Mouse (Mus musculus): ENCODE data around the gene BC024063. TPM values are rescaled to one million over a fixed set of nuclear protein-coding genes. Genes with fewer than 3 reads are reported as not detected.
"Not testable (repeated sequence)": the region's sequence is repeated elsewhere in the genome, so short reads cannot be mapped to it uniquely, and the experiment has no call there.

Gene BC024063
- 1 to 10 TPM; 2.3 to 2.9 TPM for total RNA-seq (2021)
- polyA plus RNA-seq (2012; rRNA removed), result 0.16 and 0.59 TPM in 2 replicates
- long read RNA-seq, result 0 reads

DNA sequence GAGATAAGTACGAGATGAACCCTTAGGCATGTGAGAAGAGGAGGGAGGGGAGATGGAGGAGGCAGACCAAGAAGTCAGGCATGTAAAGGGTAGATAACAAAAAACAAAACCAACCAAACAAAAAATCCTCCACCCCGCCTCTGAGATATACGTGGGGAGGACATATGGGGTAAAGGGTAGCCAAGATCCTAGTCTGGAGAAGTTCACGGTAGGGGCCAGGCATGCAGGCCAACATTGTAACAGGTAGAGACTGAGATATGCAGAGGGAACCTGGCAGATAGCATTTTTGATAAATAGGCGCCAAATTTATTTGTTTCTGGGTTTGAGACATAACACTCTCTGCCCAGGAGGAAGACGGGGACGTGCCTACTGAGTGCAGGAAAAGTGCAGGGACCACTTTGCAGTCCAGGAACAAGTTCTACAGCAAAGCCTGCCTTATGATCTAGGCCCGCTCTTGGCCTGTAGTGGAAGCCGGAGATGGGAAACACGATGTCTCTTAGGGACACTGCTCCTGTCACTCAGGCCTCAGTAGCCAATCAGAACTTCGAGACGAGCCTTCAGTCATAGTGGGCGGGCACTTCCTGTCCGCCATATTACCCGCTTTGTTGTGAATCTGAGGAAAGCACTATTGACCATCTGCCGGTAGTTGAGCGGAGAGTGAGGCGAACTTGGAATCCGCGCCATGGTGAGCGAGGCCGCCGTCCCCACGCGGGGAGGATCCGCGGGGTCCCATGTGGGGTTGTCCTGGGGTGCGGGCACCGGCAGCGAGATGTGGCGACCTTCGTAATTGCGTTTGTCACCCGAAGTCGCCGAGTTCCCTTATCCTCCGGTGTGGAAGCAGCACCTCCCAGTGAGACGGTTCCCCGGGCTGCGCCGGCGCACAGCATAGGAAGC lies at the start of gene BC024063:
TSS of gene BC024063 (plus strand) at position 626 of the 894 bp plus-strand sequence.
- H3K36me3 ChIP-seq (ENCODE audit: control insufficient read depth, insufficient read depth, low read length); H3K27me3 ChIP-seq (ENCODE audit: control insufficient read depth, insufficient read depth, low read length); H3K4me1 ChIP-seq (ENCODE audit: control insufficient read depth, insufficient read depth, low read length); H3K79me2 ChIP-seq (replicated peaks; ENCODE audit: control insufficient read depth, insufficient read depth, low read length): not testable (repeated sequence)
- WGBS, result 17% methylated on average over 42 of the region's 42 CpGs
- Histone ChIP-seq H3K27ac (peak within 1 kb of the TSS; percentile 67), H3K9ac (ENCODE audit: low read depth, low read length) (peak within 1 kb of the TSS; percentile 66), H3K4me3 (peak within 1 kb of the TSS; percentile 53)
- DNase-seq, result peak; percentile 72 to 78
- intact Hi-C loops (cut with DNase I), result loop anchor here (5.0 kb wide), 1 partner anchor 36 kb away; the partner anchor contains the start of gene Zfp873

DNA sequence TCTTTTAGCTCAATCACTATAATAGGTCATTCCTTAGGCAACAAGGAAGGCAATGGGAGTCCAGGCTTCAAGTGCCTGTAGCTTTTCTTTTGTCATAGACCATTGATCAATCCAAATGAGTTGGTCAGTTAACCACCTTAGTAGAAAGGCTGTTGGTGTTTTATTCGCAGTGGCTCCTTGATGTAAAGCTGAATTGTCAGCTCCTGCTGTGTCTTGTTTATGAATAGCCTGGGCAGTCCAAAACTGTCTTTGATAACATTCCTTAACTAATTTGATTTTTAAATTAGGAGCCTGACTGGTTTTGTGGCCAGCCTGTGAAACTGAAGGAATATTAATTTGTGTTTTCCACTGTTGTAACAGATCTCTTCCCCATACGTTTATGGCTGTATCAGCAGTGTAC lies 41.0 kb upstream of the BC024063 start:
- no peak overlapping the region for H3K9ac ChIP-seq (ENCODE audit: low read depth, low read length)
- H3K79me2 ChIP-seq (replicated peaks; ENCODE audit: control insufficient read depth, insufficient read depth, low read length), result no peaks in the 10 kb centered on the region
- no peak for DNase-seq
- H3K36me3 ChIP-seq (ENCODE audit: control insufficient read depth, insufficient read depth, low read length), result no peaks in the 10 kb centered on the region
- H3K27ac ChIP-seq, result no peak overlapping the region
- WGBS, result 65% methylated on average over 2 of the region's 2 CpGs
- no peaks in the 10 kb centered on the region for H3K4me1 ChIP-seq (ENCODE audit: control insufficient read depth, insufficient read depth, low read length)
- TF ChIP-seq CTCF (IDR thresholded peaks at IDR 0.05) (no peak), EP300 (IDR thresholded peaks at IDR 0.05; ENCODE audit: insufficient read depth, low read depth, low read length) (no peak), POLR2A (IDR thresholded peaks at IDR 0.05; ENCODE audit: insufficient read depth, low read depth, low read length) (no peak)
- H3K4me3 ChIP-seq, result no peak overlapping the region
- H3K27me3 ChIP-seq (ENCODE audit: control insufficient read depth, insufficient read depth, low read length), result no peaks in the 10 kb centered on the region
- intact Hi-C loops (cut with DNase I), result no loop called here

DNA sequence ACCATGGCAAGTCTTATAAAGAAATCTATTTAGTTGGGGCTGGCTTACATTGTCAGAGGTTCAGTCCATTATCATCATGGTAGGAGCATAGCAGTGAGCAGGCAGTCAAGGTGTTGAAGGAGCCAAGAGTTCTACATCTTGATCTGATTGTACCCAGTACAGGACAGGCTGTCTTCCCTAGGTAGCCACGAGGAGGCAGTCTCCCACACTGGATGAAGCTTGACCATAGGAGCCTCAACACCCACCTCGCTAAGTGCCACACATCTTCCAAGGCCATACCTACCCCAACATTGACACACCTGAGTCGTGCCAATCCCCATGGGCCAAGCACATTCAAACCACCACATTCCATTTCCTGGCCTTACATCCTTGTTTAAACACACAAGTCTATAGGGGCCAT lies 36.5 kb upstream of the BC024063 start:
- H3K27me3 ChIP-seq (ENCODE audit: control insufficient read depth, insufficient read depth, low read length), result no peaks in the 10 kb centered on the region
- DNase-seq, result no peak
- no peak overlapping the region for H3K9ac ChIP-seq (ENCODE audit: low read depth, low read length)
- WGBS, result 86% methylated on average over 3 of the region's 3 CpGs
- H3K36me3 ChIP-seq (ENCODE audit: control insufficient read depth, insufficient read depth, low read length), result no peaks in the 10 kb centered on the region
- intact Hi-C loops (cut with DNase I), result loop anchor here (5.0 kb wide), 3 partner anchors 36 to 81 kb away; partner anchors contain the start of genes AU041133 and BC024063
- no peak overlapping the region for H3K4me3 ChIP-seq
- H3K79me2 ChIP-seq (replicated peaks; ENCODE audit: control insufficient read depth, insufficient read depth, low read length), result 0 out of 2 replicates have a peak, but pooled peaks cover 2% of the 10 kb centered on the region
- TF ChIP-seq CTCF (IDR thresholded peaks at IDR 0.05) (no peak), EP300 (IDR thresholded peaks at IDR 0.05; ENCODE audit: insufficient read depth, low read depth, low read length) (no peak), POLR2A (IDR thresholded peaks at IDR 0.05; ENCODE audit: insufficient read depth, low read depth, low read length) (no peak)
- no peak overlapping the region for H3K27ac ChIP-seq
- peaks cover 2% of the 10 kb centered on the region; the same call in 1 of the 2 replicates for H3K4me1 ChIP-seq (ENCODE audit: control insufficient read depth, insufficient read depth, low read length)

DNA sequence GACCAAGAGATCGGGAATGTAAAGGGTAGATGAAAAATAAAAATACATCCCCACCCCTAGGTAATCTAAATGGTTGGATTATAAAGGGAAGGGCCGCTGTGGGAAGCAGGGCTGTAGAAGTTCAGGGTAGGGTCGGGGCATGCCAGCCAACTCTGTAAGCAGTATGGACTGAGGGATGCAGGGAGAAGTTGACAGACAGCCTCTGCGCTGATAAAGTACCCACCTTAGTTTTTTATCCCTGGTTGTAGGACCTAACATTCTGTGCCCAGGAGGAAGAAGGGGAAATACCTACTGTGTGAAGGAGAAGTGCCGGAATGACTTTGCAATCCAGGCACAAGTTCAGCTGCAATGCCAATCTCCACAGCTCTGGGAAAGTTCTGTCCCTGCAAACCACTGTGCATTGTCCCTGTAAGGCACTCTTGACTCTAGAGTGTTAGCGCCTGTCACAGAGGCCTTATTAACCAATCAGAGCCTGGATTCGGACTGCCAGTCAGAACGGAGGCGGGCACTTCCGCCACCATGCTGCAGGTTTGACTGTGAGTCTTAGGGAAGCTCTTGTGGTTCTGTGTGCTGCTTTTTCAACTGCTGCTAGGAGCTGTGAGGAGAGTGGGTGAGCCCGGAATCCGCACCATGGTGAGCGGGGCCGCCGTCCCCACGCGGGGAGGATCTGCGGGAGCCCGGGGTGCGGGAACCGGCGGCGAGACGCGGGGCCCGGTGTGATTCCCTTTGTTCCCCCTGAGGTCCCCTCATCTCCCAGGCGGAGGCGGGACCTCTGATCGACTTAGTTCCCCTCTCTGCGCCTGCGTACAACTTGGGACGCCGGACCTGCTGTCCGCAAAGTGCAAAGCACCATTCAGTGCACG lies 35.3 kb upstream of the BC024063 start, which contains the start of gene Zfp873:
TSS of gene Zfp873 (plus strand) at position 527 of the 863 bp plus-strand sequence.
- no peaks in the 10 kb centered on the region for H3K27me3 ChIP-seq (ENCODE audit: control insufficient read depth, insufficient read depth, low read length)
- 0 out of 2 replicates have a peak, but pooled peaks cover 2% of the 10 kb centered on the region for H3K79me2 ChIP-seq (replicated peaks; ENCODE audit: control insufficient read depth, insufficient read depth, low read length)
- peak; percentile 89 to 94 for DNase-seq
- intact Hi-C loops (cut with DNase I), result loop anchor here (2.0 to 5.0 kb wide), 4 partner anchors 34 to 131 kb away; partner anchors contain the start of genes AU041133 and BC024063
- peaks cover 2% of the 10 kb centered on the region; the same call in 1 of the 2 replicates for H3K4me1 ChIP-seq (ENCODE audit: control insufficient read depth, insufficient read depth, low read length)
- H3K36me3 ChIP-seq (ENCODE audit: control insufficient read depth, insufficient read depth, low read length), result no peaks in the 10 kb centered on the region
- 9% methylated on average over 35 of the region's 35 CpGs for WGBS
- peak within 1 kb of the TSS; percentile 73 for H3K4me3 ChIP-seq
- TF ChIP-seq POLR2A (IDR thresholded peaks at IDR 0.05; ENCODE audit: insufficient read depth, low read depth, low read length) (peak; percentile 68), CTCF (IDR thresholded peaks at IDR 0.05) (no peak)
- peak within 1 kb of the TSS; percentile 78 for H3K9ac ChIP-seq (ENCODE audit: low read depth, low read length)
- peak within 1 kb of the TSS; percentile 95 for H3K27ac ChIP-seq

DNA sequence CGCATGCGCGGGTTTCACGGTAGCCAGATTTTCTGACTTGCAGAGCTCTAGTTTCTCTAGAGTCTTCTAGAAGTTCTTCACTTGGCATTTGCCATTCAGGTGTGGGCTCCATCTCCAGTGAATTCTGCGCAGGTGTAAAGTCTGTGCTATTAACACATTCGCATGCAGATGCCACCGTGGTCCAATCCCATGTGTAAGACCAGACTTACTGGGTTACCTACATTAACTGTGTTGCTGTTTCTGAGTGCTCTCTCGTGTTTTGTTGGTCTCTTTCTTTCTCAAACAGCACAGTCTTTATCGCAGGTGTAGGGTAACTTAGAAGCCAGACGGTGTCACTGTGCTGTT lies 34.7 kb upstream of the BC024063 start:
- intact Hi-C loops (cut with DNase I), result loop anchor here (2.0 to 5.0 kb wide), 4 partner anchors 34 to 130 kb away; partner anchors contain the start of genes AU041133 and BC024063
- Histone ChIP-seq H3K27ac (peak overlapping the region; percentile 95), H3K9ac (ENCODE audit: low read depth, low read length) (peak overlapping the region; percentile 78), H3K4me3 (peak overlapping the region; percentile 73)
- H3K36me3 ChIP-seq (ENCODE audit: control insufficient read depth, insufficient read depth, low read length); DNase-seq; H3K4me1 ChIP-seq (ENCODE audit: control insufficient read depth, insufficient read depth, low read length); H3K27me3 ChIP-seq (ENCODE audit: control insufficient read depth, insufficient read depth, low read length); H3K79me2 ChIP-seq (replicated peaks; ENCODE audit: control insufficient read depth, insufficient read depth, low read length): not testable (repeated sequence)
- 22% methylated on average over 10 of the region's 10 CpGs for WGBS

DNA sequence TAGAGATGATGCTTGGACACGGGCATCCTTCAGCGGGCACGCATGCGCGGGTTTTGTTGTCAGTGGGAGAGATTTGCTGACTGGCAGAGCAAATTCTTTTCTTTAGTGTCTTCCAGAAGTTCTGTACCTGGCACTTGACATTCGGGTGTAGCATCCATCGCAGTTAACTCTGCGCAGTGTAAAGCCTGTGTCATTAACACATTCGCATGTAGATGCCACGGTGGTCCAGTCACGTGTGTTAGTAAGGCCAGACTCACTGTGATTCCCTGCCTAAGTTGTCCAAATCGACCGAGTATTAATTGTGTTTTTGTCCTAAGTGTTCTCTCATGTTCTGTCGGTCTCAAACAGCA lies 444 bp downstream of the BC024063 start:
- H3K9ac ChIP-seq (ENCODE audit: low read depth, low read length); H3K36me3 ChIP-seq (ENCODE audit: control insufficient read depth, insufficient read depth, low read length); H3K79me2 ChIP-seq (replicated peaks; ENCODE audit: control insufficient read depth, insufficient read depth, low read length); H3K27ac ChIP-seq; DNase-seq; H3K27me3 ChIP-seq (ENCODE audit: control insufficient read depth, insufficient read depth, low read length); H3K4me1 ChIP-seq (ENCODE audit: control insufficient read depth, insufficient read depth, low read length): not testable (repeated sequence)
- WGBS, result 15% methylated on average over 14 of the region's 14 CpGs
- peak overlapping the region; percentile 53 for H3K4me3 ChIP-seq
- intact Hi-C loops (cut with DNase I), result loop anchor here (5.0 kb wide), 1 partner anchor 36 kb away; the partner anchor contains the start of gene Zfp873
